Mouse (Mus musculus): ENCODE results near the gene Zfp933. TPM values are rescaled to one million over a fixed set of nuclear protein-coding genes. Genes with fewer than 3 reads are reported as not detected.
"Not testable (repeated sequence)": the region's sequence is repeated elsewhere in the genome, so short reads cannot be mapped to it uniquely, and the experiment has no call there.

Gene Zfp933
- polyA plus RNA-seq, 1 experiment from 2014 or later, result 6.2 TPM

GRCm38 (mm10) chr4:147793390-147793916 is 54.7 kb downstream of the Zfp933 start:
- not testable (repeated sequence) for H3K27me3 ChIP-seq (replicated peaks); H3K9ac ChIP-seq; H3K4me3 ChIP-seq; H3K36me3 ChIP-seq; H3K4me1 ChIP-seq; H3K27ac ChIP-seq; ATAC-seq (ENCODE audit: low FRiP score, low read depth); H3K4me2 ChIP-seq (replicated peaks)
- peaks cover 23% of the 10 kb centered on the region for H3K9me3 ChIP-seq
- 63% methylated on average over 2 of the region's 2 CpGs for WGBS

- not testable (repeated sequence) for H3K9ac ChIP-seq; H3K27ac ChIP-seq; H3K4me1 ChIP-seq; ATAC-seq (ENCODE audit: low FRiP score, low read depth); H3K36me3 ChIP-seq; H3K4me2 ChIP-seq (replicated peaks); H3K4me3 ChIP-seq; H3K27me3 ChIP-seq (replicated peaks)
- peaks cover 26% of the 10 kb centered on the region for H3K9me3 ChIP-seq
These were observed 56.4 kb downstream of the Zfp933 start for GRCm38 (mm10) chr4:147791729-147792128.

Other genes starting within 250 kb of the Zfp933 start
- 2.1 and 2.8 TPM in 2 replicates for gene Zfp979, start 205.9 kb downstream of the Zfp933 start, polyA plus RNA-seq (2016; fragmentation: Nextera tagmentation; extraction: Ambion mirVana)
- not detected in 2 replicates for gene Zfp534, start 145.8 kb downstream of the Zfp933 start, polyA plus RNA-seq (2016; fragmentation: Nextera tagmentation; extraction: Ambion mirVana)
- gene Zfp984, start 38.6 kb downstream of the Zfp933 start, polyA plus RNA-seq (2016; fragmentation: Nextera tagmentation; extraction: Ambion mirVana), result 4.3 and 6.3 TPM in 2 replicates
- 52.2 and 53.4 TPM in 2 replicates for gene Miip, start 20.4 kb upstream of the Zfp933 start, polyA plus RNA-seq (2016; fragmentation: Nextera tagmentation; extraction: Ambion mirVana)
- 15.3 and 15.7 TPM in 2 replicates for gene Fv1, start 20.6 kb upstream of the Zfp933 start, polyA plus RNA-seq (2016; fragmentation: Nextera tagmentation; extraction: Ambion mirVana)
- gene Mfn2, start 56.3 kb upstream of the Zfp933 start, polyA plus RNA-seq (2016; fragmentation: Nextera tagmentation; extraction: Ambion mirVana), result 65.1 and 67.1 TPM in 2 replicates
- 33.9 and 35.4 TPM in 2 replicates for gene Plod1, start 88.4 kb upstream of the Zfp933 start, polyA plus RNA-seq (2016; fragmentation: Nextera tagmentation; extraction: Ambion mirVana)
- gene 2510039O18Rik, start 92.5 kb upstream of the Zfp933 start, polyA plus RNA-seq (2016; fragmentation: Nextera tagmentation; extraction: Ambion mirVana), result 24.4 and 27.2 TPM in 2 replicates
- gene Nppb, start 137.4 kb upstream of the Zfp933 start, polyA plus RNA-seq (2016; fragmentation: Nextera tagmentation; extraction: Ambion mirVana), result 0.45 TPM in 1 of 2 replicates, not detected in the other
- gene Nppa, start 152.4 kb upstream of the Zfp933 start, polyA plus RNA-seq (2016; fragmentation: Nextera tagmentation; extraction: Ambion mirVana), result 3.1 and 5.0 TPM in 2 replicates
- gene Clcn6, start 190.5 kb upstream of the Zfp933 start, polyA plus RNA-seq (2016; fragmentation: Nextera tagmentation; extraction: Ambion mirVana), result 26.6 and 29.1 TPM in 2 replicates
- 27.8 and 30.7 TPM in 2 replicates for gene Mthfr, start 190.7 kb upstream of the Zfp933 start, polyA plus RNA-seq (2016; fragmentation: Nextera tagmentation; extraction: Ambion mirVana)
- 9.4 and 10.2 TPM in 2 replicates for gene Agtrap, start 239.7 kb upstream of the Zfp933 start, polyA plus RNA-seq (2016; fragmentation: Nextera tagmentation; extraction: Ambion mirVana)

Data from neural tube, embryonic 12.5 days (tissue).